Comparison of ENCODE assay signal across 10 mouse cellular contexts in the genomic region with DNA sequence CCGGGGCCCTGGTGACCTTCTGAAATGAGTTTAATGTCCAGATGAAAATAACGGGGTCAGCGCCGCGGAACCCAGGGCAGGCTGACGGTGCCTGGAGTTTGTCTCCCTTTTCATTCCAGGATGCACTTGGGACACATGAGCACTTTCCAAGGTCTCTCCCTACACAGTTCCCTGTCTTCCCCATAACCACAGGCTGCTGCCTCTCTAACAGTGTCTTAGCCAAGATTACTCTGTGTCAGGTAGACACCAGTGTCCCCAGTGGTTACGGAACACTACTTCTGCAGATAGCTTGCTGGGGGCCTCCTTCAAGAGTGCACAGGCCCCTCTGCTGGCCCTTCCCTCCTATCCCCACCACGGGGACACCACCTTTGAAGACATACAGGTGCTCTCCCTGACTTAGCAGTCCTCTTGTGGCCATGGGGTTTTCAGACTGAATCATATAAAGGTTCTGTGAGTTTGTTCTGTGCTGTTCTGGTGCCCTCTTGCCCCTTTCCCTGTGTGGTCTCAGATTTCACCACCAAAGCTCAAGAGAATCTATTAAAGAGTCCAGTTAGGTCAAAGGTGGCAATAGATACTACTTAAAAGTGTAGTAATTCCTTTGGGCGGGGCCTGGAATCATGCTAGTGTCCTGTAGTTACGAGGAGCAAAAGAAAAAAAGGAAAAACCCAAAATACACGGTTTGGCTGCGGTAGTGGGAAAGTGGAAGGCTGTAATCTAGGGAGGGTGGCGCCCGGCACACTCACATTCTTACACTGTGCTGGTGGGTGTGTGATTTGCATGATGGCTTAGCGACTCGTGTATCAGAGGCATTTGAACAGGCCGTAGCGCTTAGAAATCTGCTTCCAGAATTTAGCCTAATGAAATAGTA.
DNase-seq lines count a peak whose midpoint lies in the region; ATAC-seq and TF ChIP-seq lines count a peak whose summit lies in the region.
"Had no signal": no experiment of that assay in that cellular context is flagged by ENCODE, and none has a peak within 500 bp of the region (broad histone marks: within the 10 kb centered on the region; RNA-seq: fewer than 3 reads in every experiment).

No protein-coding gene starts in this region.

- 59% methylated on average over 18 of the region's 18 CpGs for WGBS in heart, embryonic 13.5 days
- 85% methylated on average over 18 of the region's 18 CpGs for WGBS in midbrain, embryonic 11.5 days
- 81% methylated on average over 18 of the region's 18 CpGs for WGBS in midbrain, postnatal 0 days
- 49% methylated on average over 18 of the region's 18 CpGs for WGBS in intestine, embryonic 16.5 days
- 50% methylated on average over 18 of the region's 18 CpGs for WGBS in stomach, postnatal 0 days

- H3K27me3 ChIP-seq in heart, embryonic 13.5 days (replicated peaks): no peaks in the 10 kb centered on the region
- H3K27me3 ChIP-seq in midbrain, embryonic 11.5 days (ENCODE audit: control insufficient read depth, insufficient read depth, low read length): no peaks in the 10 kb centered on the region
- H3K27me3 ChIP-seq in midbrain, postnatal 0 days (ENCODE audit: insufficient read depth, low read length): no peaks in the 10 kb centered on the region
- H3K27me3 ChIP-seq in intestine, embryonic 16.5 days (replicated peaks; ENCODE audit: control insufficient read depth, insufficient read depth, low read length): no peaks in the 10 kb centered on the region
- no peaks in the 10 kb centered on the region for H3K27me3 ChIP-seq in stomach, postnatal 0 days (ENCODE audit: control insufficient read depth, insufficient read depth, low read length)
- H3K27me3 ChIP-seq: midbrain, embryonic 12.5 days had no signal

- no peak overlapping the region for H3K9ac ChIP-seq in heart, embryonic 13.5 days
- no peak overlapping the region for H3K9ac ChIP-seq in midbrain, embryonic 11.5 days (ENCODE audit: low read length)
- H3K9ac ChIP-seq in midbrain, postnatal 0 days (replicated peaks; ENCODE audit: low read length, poor library complexity, severe bottlenecking): no peak overlapping the region
- H3K9ac ChIP-seq in intestine, embryonic 16.5 days (ENCODE audit: low read depth, low read length): no peak overlapping the region
- no peak overlapping the region for H3K9ac ChIP-seq in stomach, postnatal 0 days (ENCODE audit: low read length)
- H3K9ac ChIP-seq: midbrain, embryonic 12.5 days had no signal

- ATAC-seq in heart, embryonic 13.5 days (ENCODE audit: extremely low read depth, insufficient number of reproducible peaks, low FRiP score, low TSS enrichment): no peak
- ATAC-seq in midbrain, embryonic 11.5 days (ENCODE audit: low FRiP score): no peak
- no peak for ATAC-seq in midbrain, postnatal 0 days (ENCODE audit: low FRiP score)
- ATAC-seq in intestine, embryonic 16.5 days: peak; percentile 61
- peak; percentile 51 for ATAC-seq in stomach, postnatal 0 days (ENCODE audit: low FRiP score, low TSS enrichment)

- H3K4me2 ChIP-seq in heart, embryonic 13.5 days: no peak overlapping the region
- no peak overlapping the region for H3K4me2 ChIP-seq in midbrain, embryonic 11.5 days
- H3K4me2 ChIP-seq in midbrain, postnatal 0 days (ENCODE audit: low read depth, low read length, poor library complexity, severe bottlenecking): no peak overlapping the region
- H3K4me2 ChIP-seq in intestine, embryonic 16.5 days (ENCODE audit: low read depth, low read length): peak overlapping the region; percentile 26; the same call in 1 of the 2 replicates
- no peak overlapping the region for H3K4me2 ChIP-seq in stomach, postnatal 0 days (replicated peaks; ENCODE audit: low read depth)
- H3K4me2 ChIP-seq: midbrain, embryonic 12.5 days had no signal

- no peak overlapping the region for H3K4me3 ChIP-seq in heart, embryonic 13.5 days
- no peak overlapping the region for H3K4me3 ChIP-seq in midbrain, embryonic 11.5 days (ENCODE audit: low read depth, low read length)
- no peak overlapping the region for H3K4me3 ChIP-seq in midbrain, postnatal 0 days (ENCODE audit: low read depth, low read length)
- H3K4me3 ChIP-seq in intestine, embryonic 16.5 days (ENCODE audit: low read length): no peak overlapping the region
- no peak overlapping the region for H3K4me3 ChIP-seq in stomach, postnatal 0 days (ENCODE audit: low read depth, low read length)
- H3K4me3 ChIP-seq: midbrain, embryonic 12.5 days had no signal

- peaks cover 71% of the 10 kb centered on the region for H3K4me1 ChIP-seq in heart, embryonic 13.5 days
- peaks cover 11% of the 10 kb centered on the region; the same call in 1 of the 2 replicates for H3K4me1 ChIP-seq in midbrain, embryonic 11.5 days (ENCODE audit: control insufficient read depth, insufficient read depth, low read length)
- H3K4me1 ChIP-seq in midbrain, postnatal 0 days (ENCODE audit: insufficient read depth, low read length): peaks cover 9% of the 10 kb centered on the region; the same call in 1 of the 2 replicates
- H3K4me1 ChIP-seq in intestine, embryonic 16.5 days (ENCODE audit: control insufficient read depth, insufficient read depth, low read length): peaks cover 38% of the 10 kb centered on the region
- peaks cover 8% of the 10 kb centered on the region for H3K4me1 ChIP-seq in stomach, postnatal 0 days (replicated peaks; ENCODE audit: control insufficient read depth, insufficient read depth)

- TF ChIP-seq CTCF in midbrain, postnatal 0 days (IDR thresholded peaks at IDR 0.05): no peak; the same call in 1 of the 2 replicates
- TF ChIP-seq CTCF in stomach, postnatal 0 days (IDR thresholded peaks at IDR 0.05; ENCODE audit: low read depth): no peak

- no peak for TF ChIP-seq EP300 in stomach, postnatal 0 days (optimal IDR thresholded peaks at IDR 0.05)

- DNase-seq in heart, postnatal 4 days: no peak
- DNase-seq in midbrain, embryonic 11.5 days (ENCODE audit: low spot score, missing footprints): peak; percentile 78
- DNase-seq in midbrain, postnatal 0 days (ENCODE audit: low spot score): no peak
- DNase-seq in stomach, postnatal 0 days (ENCODE audit: low spot score): peak; percentile 39
- no peak for DNase-seq in thymus, postnatal 25 days
- DNase-seq in kidney, adult 9 months: no peak
- DNase-seq: right cerebral cortex, postnatal 25 days had no signal

- peak overlapping the region; percentile 75 for H3K27ac ChIP-seq in heart, embryonic 13.5 days (replicated peaks)
- H3K27ac ChIP-seq in midbrain, embryonic 11.5 days (ENCODE audit: low read depth, low read length): no peak overlapping the region
- H3K27ac ChIP-seq in midbrain, postnatal 0 days (ENCODE audit: low read depth, low read length): no peak overlapping the region
- H3K27ac ChIP-seq in intestine, embryonic 16.5 days (ENCODE audit: low read length): peak overlapping the region; percentile 75
- peak overlapping the region; percentile 67 for H3K27ac ChIP-seq in stomach, postnatal 0 days (replicated peaks)

- peaks cover 4% of the 10 kb centered on the region; the same call in 1 of the 2 replicates for H3K9me3 ChIP-seq in heart, embryonic 13.5 days
- H3K9me3 ChIP-seq in midbrain, embryonic 11.5 days (ENCODE audit: control insufficient read depth, low read length): no peaks in the 10 kb centered on the region
- no peaks in the 10 kb centered on the region for H3K9me3 ChIP-seq in midbrain, postnatal 0 days (ENCODE audit: low read length)
- H3K9me3 ChIP-seq in intestine, embryonic 16.5 days (ENCODE audit: control insufficient read depth, low read length): no peaks in the 10 kb centered on the region
- H3K9me3 ChIP-seq in stomach, postnatal 0 days (ENCODE audit: control insufficient read depth, low read length): no peaks in the 10 kb centered on the region
- H3K9me3 ChIP-seq: midbrain, embryonic 12.5 days had no signal

- H3K36me3 ChIP-seq in heart, embryonic 13.5 days: peaks cover 4% of the 10 kb centered on the region
- no peaks in the 10 kb centered on the region for H3K36me3 ChIP-seq in midbrain, embryonic 11.5 days (ENCODE audit: control insufficient read depth, insufficient read depth, low read length)
- H3K36me3 ChIP-seq in midbrain, postnatal 0 days (ENCODE audit: insufficient read depth, low read length): no peaks in the 10 kb centered on the region
- H3K36me3 ChIP-seq in intestine, embryonic 16.5 days (ENCODE audit: control insufficient read depth, insufficient read depth, low read length): peaks cover 3% of the 10 kb centered on the region; the same call in 1 of the 2 replicates
- H3K36me3 ChIP-seq in stomach, postnatal 0 days (ENCODE audit: control insufficient read depth, insufficient read depth, low read length): no peaks in the 10 kb centered on the region
- H3K36me3 ChIP-seq: midbrain, embryonic 12.5 days had no signal

Comparison
In these comparisons a context has a peak if more than half of its experiments do, and no peak if none do; other contexts are left out.
1. DNase-seq: peak in midbrain, embryonic 11.5 days (single experiment) and stomach, postnatal 0 days (single experiment); none in heart, postnatal 4 days (single experiment), midbrain, postnatal 0 days (single experiment), thymus, postnatal 25 days (single experiment) and kidney, adult 9 months (single experiment).
2. ATAC-seq: peak in intestine, embryonic 16.5 days (single experiment) and stomach, postnatal 0 days (single experiment); none in heart, embryonic 13.5 days (single experiment), midbrain, embryonic 11.5 days (single experiment) and midbrain, postnatal 0 days (single experiment).
3. H3K27ac ChIP-seq: peak in heart, embryonic 13.5 days (single experiment), intestine, embryonic 16.5 days (single experiment) and stomach, postnatal 0 days (single experiment); none in midbrain, embryonic 11.5 days (single experiment) and midbrain, postnatal 0 days (single experiment).